Mouse (Mus musculus): Measurements from ENCODE around the gene Olfr972. TPM values are rescaled to one million over a fixed set of nuclear protein-coding genes. Genes with fewer than 3 reads are reported as not detected.
"Not testable (repeated sequence)": the region's sequence is repeated elsewhere in the genome, so short reads cannot be mapped to it uniquely, and the experiment has no call there.

The Olfr972 gene
- not detected for total RNA-seq (2022)

GRCm38 (mm10) chr9:39866122-39866521, at the start of gene Olfr972:
TSS of gene Olfr972 (plus strand) at chr9:39866422.
- DNase-seq (ENCODE audit: low spot score in 2 of 2): no peak

- DNase-seq (ENCODE audit: low spot score in 2 of 2): not testable (repeated sequence)
Observed at GRCm38 (mm10) chr9:39836576-39836975, 29.6 kb upstream of the Olfr972 start, which contains the start of gene Olfr971. TSS of gene Olfr971 (plus strand) at chr9:39836876.

- not testable (repeated sequence) for DNase-seq (ENCODE audit: low spot score in 2 of 2)
Observed at GRCm38 (mm10) chr9:39871986-39872385, 5.8 kb downstream of the Olfr972 start.

GRCm38 (mm10) chr9:39877541-39878396, 11.5 kb downstream of the Olfr972 start:
- DNase-seq (ENCODE audit: low spot score in 2 of 2): not testable (repeated sequence)

- DNase-seq (ENCODE audit: low spot score in 2 of 2): no peak
Observed at GRCm38 (mm10) chr9:39905106-39905505, 38.9 kb downstream of the Olfr972 start.

- DNase-seq (ENCODE audit: low spot score in 2 of 2): no peak
Observed at GRCm38 (mm10) chr9:39907036-39907435, 40.8 kb downstream of the Olfr972 start, which contains the start of gene Olfr229. TSS of gene Olfr229 (plus strand) at chr9:39907336.

- DNase-seq (ENCODE audit: low spot score in 2 of 2): no peak
Observed at GRCm38 (mm10) chr9:39909939-39910338, 43.7 kb downstream of the Olfr972 start.

Other genes starting within 250 kb of the Olfr972 start
- gene Olfr960, start 245.0 kb upstream of the Olfr972 start, total RNA-seq (2022): not detected
- not detected for gene Olfr961, start 221.3 kb upstream of the Olfr972 start, total RNA-seq (2022)
- gene Olfr963, start 199.2 kb upstream of the Olfr972 start, total RNA-seq (2022): not detected
- gene Olfr149, start 159.3 kb upstream of the Olfr972 start, total RNA-seq (2022): not detected
- gene Olfr965, start 155.1 kb upstream of the Olfr972 start, total RNA-seq (2022): not detected
- gene Olfr150, start 135.4 kb upstream of the Olfr972 start, total RNA-seq (2022): not detected
- gene Olfr967, start 120.2 kb upstream of the Olfr972 start, total RNA-seq (2022): under 1 TPM in 1 of 4 experiments, not detected in 3; 0.30 TPM
- gene Olfr968, start 83.2 kb upstream of the Olfr972 start, total RNA-seq (2022): not detected
- gene Olfr969, start 75.5 kb upstream of the Olfr972 start, total RNA-seq (2022): not detected
- gene Olfr970, start 57.6 kb upstream of the Olfr972 start, total RNA-seq (2022): not detected
- gene Olfr971, start 29.5 kb upstream of the Olfr972 start, total RNA-seq (2022): not detected
- not detected for gene Olfr229, start 40.9 kb downstream of the Olfr972 start, total RNA-seq (2022)
- not detected for gene Olfr974, start 71.1 kb downstream of the Olfr972 start, total RNA-seq (2022)
- gene Olfr975, start 85.6 kb downstream of the Olfr972 start, total RNA-seq (2022): not detected
- not detected for gene Olfr976, start 94.7 kb downstream of the Olfr972 start, total RNA-seq (2022)
- not detected for gene Olfr978, start 125.7 kb downstream of the Olfr972 start, total RNA-seq (2022)
- not detected for gene Olfr979, start 137.0 kb downstream of the Olfr972 start, total RNA-seq (2022)
- not detected for gene Olfr980, start 143.2 kb downstream of the Olfr972 start, total RNA-seq (2022)
- gene Olfr981, start 155.0 kb downstream of the Olfr972 start, total RNA-seq (2022): not detected
- not detected for gene Olfr982, start 207.4 kb downstream of the Olfr972 start, total RNA-seq (2022)
- gene Olfr983, start 227.2 kb downstream of the Olfr972 start, total RNA-seq (2022): not detected
- gene Olfr984, start 247.8 kb downstream of the Olfr972 start, total RNA-seq (2022): not detected

Measured in left cerebral cortex, adult 8-10 months (tissue).